Mouse (Mus musculus) mature B cell (primary cell): ENCODE results near the gene Rdh7.
"Not testable (repeated sequence)": the region's sequence is repeated elsewhere in the genome, so short reads cannot be mapped to it uniquely, and the experiment has no call there.

Experiments used
- in situ Hi-C: fragments of 300-500 bp; cut with MboI; formaldehyde crosslinking; loops from 2 replicates; pipeline ENCODE4 v1.14.3; 2019

Rdh7 gene

DNA sequence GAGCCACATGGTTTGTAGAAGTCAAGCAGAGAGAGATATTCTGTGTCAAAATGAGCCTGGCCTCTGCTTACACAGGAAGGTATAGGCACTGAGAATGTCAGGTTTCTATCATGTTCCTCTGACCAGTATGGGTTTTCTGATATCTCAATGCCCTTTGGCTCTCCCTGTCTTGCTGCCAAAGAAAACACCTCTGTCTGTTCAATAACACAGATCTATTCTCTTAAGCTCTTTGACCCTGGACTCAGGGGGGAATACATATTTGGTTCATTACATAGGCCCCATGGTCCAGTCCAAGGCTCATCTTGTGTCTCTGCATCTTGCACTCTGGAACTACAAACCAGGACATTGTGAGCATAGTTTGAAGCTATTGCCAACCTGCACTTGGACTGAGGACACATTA lies at the start of gene Rdh7:
Rdh7 (minus strand) TSS at position 213 of the 400 bp plus-strand sequence.
- in situ Hi-C loops = no loop called here

DNA sequence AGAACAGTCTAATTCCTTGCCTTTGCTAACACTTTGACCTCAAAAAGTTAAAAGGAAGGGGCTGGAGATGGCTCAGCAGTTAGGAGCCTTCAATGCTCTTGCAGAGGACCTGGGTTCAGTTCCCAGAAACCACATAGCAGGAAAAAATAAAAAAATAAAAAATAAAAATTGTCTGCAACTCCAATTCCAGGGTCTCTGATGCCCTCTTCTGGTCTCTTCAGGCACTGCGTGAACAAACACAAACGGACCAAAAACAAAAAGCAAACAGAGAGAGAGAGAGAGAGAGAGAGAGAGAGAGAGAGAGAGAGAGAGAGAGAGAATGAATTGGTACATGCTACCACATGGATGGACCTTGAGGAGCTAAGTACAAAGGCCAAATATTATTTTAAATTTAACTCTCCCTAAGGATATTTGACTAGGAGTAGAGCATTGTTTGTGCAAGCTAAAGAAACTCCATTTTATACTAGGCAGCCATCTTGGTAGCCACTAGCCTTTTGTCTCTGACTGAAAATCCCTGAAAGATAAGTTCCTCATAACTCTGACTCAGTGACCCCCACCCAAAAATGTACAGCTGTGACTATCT lies 48.9 kb upstream of the Rdh7 start:
- in situ Hi-C loops = loop anchor here (25.0 kb wide), 1 partner anchor 300 kb away; the partner anchor contains the start of gene Stat6

DNA sequence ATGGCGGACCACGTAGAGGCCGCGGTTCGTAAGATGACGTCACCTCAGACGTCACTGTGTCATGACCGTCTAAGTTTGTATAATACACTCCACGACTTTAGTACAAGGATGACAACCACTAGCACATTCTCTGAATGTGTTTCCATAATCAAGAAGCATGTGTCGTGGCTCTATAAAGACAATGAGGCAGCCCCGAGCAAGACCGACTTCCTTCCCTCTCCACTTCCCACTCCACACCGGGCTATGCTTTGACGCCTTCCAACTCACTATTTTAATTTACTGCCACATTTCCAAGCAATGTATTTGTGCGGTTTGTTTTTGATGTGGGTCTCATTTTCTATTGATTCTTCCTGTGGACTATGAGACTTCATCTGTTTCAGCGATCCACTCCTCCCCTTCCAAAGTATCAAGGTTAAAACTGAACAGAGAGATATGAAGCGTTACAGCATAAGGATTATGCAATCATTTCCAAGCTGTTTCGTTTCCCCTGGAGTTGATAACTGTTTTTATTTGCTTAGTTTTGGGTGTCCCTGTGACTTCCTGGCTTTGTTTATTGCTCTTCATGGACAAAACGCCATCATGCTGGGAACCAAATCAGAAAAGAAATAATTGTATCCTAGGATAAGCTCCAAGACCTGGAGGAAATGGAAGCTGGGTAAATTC lies 48.3 kb upstream of the Rdh7 start:
- in situ Hi-C loops = loop anchor here (25.0 kb wide), 1 partner anchor 300 kb away; the partner anchor contains the start of gene Stat6

DNA sequence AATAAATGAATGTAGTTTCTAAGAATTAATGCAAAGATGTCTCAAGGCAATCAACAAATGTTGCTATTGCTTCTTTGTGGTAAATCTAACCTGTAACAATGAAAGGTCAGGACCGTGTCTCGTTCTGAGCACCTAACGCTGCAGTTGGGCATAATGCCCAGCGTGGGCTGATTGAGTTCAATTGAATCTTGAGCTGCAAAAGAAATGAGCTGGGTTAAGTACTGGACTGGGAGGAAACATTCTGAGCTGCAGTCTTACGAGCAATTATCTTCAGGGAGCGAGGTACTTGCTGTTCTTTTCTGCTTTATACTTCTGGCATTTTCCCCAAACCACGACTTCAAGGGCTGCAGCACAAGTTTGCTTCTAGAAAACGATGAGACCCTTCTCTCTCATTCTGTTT lies 47.7 kb upstream of the Rdh7 start:
- in situ Hi-C loops = loop anchor here (25.0 kb wide), 1 partner anchor 299 kb away; the partner anchor contains the start of gene Stat6

DNA sequence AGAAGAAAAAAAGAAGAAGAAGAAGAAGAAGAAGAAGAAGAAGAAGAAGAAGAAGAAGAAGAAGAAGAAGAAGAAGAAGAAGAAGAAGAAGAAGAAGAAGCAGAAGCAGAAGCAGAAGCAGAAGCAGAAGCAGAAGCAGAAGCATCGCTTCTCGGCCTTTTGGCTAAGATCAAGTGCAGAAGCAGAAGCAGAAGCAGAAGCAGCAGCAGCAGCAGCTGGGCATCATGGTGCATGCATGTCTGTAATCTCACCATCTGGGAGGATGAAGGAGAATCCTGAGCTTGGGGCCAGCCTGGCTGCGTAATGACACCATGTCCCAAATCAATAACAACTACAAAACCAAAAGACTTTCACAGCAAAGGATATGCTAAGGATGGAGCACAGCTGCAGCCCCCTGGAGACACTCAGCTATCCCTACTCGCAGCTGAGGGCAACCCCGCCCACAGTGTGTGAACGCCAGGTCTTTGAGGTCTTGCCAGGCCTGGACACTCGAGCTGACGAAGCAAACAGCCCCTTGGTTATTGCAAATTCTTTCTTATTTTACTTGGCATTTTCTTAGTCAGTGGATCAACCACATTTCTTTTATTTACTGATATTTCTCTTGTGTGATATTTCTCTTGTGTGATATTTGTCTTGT lies 43.8 kb upstream of the Rdh7 start:
- in situ Hi-C loops = loop anchor here (25.0 kb wide), 1 partner anchor 295 kb away; the partner anchor contains the start of gene Stat6

DNA sequence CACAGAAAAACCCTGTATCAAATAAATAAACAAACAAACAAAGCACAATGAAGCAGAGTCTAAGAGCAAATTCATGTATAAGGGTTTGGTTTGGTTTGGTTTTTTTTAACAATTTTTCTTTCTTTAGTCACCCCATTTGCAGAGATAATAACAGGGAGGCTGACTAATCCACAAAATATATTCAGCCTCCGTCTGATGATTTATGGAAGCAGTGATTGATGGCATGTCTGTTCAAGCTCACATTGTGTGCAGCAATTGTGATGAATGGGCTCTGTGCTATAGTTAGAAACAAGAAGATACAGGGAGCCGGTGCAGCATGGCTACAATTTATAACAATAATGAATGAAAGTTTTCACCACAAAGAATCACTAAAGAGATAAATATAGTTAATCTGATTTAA lies 39.1 kb upstream of the Rdh7 start:
- in situ Hi-C loops = loop anchor here (25.0 kb wide), 1 partner anchor 290 kb away; the partner anchor contains the start of gene Stat6

DNA sequence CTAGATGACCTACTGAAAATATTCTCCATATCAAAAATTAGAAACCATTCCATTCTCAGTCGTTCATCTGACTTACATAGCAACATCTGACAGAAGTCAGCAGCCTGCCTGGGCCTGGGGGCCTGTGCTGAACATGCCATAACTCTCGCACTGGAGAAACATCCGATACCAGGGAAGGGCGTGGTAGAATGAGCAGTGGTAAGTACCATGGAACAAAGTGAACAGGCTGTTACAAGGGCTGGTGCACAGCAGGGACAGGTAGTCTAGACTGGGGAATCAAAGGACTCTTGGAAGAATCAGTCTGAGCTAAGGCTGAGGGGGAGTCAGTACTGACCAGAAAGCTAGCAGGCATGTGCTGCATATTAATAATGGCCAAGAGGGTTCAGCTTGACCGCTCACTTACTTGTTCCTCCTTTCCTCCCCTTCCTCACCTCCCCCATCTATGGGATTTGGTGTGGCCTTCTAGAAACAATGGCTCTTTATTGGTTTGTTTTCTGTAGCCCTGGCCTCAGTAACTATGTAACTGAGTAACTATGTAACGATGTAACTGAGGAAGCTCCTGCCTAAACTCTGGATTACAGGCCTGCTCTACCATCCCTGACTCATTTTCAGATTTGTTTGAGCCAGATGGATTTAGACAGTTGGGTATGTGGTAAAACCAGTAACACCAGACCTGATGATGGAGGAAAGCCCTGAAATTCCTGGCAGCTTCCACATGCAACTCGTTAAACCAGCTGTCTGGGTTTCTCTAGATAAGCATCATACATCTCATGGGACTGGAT lies 36.2 kb upstream of the Rdh7 start:
- in situ Hi-C loops = loop anchor here (25.0 kb wide), 1 partner anchor 287 kb away; the partner anchor contains the start of gene Stat6

DNA sequence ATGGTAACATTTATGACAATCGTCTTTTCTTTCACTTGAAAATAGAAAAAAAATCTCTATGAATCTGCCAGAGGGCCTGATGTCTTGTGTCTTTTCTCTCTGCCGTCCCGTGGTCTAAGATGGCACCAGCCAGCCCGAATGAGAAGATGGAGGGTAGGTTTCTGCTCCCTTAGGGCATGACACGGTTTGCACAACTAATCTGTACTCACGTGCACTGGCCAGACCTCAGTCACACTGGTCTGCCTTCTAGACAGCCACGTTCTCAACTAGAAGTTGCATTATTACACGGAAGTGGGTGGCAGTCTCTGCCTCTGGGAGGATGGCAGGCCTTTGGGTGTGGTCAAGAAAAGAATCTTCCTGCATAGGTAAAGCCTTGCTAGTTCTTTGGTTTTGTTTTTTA lies 34.4 kb upstream of the Rdh7 start:
- in situ Hi-C loops = no loop called here

DNA sequence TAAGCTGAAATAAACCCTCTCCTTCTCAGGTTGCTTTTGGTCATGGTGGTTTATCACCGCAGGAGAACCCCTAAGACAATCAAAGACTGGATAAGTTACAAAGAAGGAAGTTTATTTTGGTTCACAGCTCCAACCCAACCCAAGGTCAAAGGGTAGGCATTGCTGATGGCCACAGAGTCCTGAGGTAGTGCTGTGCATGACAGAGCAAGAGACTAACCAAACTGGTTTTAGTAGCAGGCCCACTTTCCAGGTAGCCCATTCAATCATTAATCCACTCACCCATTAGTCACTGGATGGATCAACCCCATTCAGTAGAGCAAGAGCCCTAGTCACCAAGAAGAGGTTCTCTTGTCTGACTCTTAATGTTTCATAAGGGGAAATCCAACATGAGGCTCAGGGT lies 33.6 kb upstream of the Rdh7 start:
- in situ Hi-C loops = no loop called here

DNA sequence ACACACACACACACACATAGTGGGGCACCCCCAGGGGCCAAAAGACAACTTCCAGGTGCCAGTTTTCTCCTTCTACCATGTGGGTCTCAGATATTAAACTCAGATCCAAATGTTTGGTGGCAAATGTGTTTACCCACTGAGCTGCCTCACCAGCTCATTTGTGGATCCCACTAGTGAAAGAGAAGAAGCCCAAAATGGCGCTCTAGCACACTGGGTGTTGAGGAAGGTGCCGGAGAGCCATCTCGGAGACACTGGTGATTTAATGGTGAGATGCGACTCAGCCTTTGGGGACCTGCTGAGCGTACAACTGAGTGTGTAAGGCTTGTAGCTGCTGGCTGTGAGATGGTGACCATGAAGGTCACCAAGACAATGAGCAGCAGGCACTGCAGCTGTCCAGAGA lies 29.0 kb upstream of the Rdh7 start:
- in situ Hi-C loops = no loop called here

DNA sequence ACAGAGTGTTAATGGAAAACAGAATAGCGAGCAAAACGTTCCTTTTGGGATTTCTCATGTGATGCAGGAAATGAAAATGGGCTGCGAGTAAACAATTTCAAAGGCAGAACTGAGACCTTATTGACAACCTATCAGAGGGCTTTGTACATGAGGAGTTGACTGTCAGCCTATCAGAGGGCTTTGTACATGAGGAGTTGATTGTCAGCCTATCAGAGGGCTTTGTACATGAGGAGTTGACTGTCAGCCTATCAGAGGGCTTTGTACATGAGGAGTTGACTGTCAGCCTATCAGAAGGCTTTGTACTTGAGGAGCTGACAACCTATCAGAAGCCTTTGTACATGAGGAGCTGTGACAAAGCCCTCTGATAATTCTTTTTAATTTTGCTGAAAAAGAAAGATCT lies 28.6 kb upstream of the Rdh7 start:
- in situ Hi-C loops = not testable (repeated sequence)

DNA sequence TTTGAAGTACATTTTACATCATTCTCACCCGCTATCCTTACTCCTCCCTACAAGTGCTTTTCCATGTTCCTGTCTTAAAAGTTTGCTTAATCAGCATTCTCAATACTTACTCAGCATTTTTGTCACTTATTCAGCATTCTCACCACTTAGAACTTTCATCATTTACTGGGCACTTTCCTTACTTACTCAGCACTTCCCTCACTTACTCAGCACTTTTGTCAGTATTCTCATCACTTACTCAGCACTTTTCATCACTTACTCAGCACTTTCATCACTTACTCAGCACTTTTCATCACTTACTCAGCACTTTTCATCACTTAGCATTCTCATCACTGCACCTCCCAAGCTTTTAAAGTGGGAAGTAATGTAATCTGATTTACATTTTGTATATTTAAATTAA lies 27.0 kb upstream of the Rdh7 start:
- in situ Hi-C loops = no loop called here

DNA sequence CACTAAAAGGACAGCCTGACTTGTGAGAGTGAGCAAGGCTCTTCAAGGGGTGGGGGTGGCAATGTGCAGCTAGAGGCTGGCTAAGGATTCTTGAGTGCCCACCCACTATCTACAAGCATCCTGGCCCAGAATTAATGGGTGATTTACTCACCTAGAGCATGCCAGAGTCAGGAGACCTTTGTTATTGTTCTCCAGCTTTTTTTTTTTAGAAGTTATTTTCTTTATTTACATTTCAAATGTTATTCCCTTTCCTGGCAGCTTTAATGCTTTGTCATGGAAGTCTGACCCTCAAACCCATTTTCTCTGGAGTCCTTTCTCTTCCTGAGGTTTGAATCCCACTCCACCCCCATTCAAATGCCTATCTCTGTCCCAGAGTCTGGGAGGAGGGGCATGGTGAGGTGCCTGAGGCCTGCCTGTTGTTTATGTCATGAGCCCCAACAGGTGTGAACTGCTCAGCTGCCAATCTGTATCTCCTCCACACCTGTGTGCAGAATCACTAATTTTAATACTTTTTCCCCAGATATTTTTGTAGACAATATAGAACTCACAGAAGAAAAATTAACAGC lies 18.9 kb upstream of the Rdh7 start:
- in situ Hi-C loops = no loop called here

DNA sequence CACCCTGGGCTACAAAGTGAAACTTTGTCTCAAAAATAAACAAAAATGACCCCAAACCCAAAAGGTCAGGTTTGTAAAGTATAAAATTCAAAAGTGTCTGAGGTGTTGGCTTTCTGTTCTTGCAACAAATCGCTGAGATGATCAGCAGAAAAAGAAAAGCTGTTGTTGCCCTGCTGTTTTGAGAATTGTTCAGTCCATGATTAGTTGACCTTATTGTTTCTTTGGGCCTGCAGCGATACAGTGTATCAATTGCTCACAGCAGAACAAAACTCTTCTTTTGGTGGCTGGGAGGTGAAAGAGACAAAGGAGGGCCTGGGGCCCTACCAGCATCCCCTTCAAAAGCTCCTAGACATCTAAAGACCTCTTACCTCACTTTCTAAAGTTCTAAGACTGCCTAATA lies 17.5 kb upstream of the Rdh7 start:
- in situ Hi-C loops = no loop called here

DNA sequence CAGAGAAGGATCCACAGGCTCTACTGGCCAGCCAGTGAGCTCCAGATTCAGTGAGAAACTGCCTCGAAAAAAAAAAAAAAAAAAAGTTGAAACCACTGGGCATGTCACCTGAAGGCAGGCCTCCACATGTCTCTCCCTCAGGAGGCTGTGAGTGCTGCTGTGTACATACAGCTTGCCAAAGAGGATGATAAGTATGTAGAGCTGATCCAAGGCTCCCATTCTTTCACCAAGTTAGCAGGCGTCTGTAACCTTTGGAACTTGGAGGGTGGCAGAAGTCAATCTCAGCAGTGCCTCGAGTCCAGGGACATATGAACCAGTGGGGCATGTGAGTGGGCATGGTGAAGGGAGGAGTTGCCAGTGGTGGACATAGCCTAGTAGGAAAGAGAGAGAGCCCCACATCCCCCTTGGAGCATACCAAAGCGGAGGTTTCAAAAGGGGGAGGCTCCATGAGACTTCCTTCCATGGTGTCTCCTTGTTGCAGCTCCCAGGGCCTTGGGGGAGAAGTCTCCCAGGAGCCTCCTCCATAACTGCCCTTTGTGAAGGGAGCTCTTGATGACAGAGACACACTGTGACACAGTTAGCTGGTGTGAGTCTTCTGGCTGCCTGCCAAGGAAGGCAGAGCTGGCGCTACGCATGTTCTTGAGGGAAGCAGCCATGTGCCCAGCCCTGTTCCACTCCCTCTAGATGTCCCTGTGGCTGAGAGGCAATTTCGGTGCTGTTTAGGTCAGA lies 16.3 kb upstream of the Rdh7 start:
- in situ Hi-C loops = no loop called here

DNA sequence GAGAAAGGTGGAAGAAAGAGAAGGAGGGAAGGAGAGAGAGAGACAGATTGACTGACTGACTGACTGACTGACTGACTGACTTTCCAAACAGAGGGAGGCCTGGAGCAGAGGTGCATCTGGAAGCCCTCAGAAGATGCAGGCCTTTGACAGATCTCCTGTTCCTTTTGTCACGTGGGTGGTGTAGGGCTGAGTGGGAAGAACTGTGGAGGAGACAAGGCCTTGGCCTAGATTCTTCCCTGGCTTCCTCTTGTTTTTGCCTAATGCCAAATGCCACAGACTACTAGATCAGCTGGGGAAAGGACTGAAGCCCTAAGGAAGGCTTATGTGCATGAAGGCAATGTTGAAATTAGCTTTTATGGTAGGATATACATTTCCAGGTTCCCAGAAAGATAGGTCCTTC lies 14.5 kb upstream of the Rdh7 start:
- in situ Hi-C loops = no loop called here

DNA sequence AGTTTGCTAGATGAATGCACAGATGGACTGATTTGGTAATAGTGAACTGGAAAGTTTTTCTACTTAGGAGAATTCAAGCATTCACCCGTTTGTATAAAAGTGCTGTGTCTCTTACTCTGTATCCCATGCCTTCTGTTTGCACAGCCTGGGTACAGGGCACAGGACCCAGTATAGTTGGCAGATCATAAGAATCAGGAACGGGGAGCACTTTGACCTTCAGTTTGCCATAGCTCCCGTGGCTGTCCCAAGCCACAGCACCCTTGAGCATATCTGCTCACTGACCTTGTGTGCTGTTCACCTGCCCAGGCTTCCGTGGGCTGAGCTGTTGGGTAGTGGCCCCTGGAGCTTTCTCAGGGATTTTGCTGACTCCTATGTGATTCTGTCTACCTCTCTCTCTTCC lies 13.1 kb upstream of the Rdh7 start:
- in situ Hi-C loops = no loop called here

DNA sequence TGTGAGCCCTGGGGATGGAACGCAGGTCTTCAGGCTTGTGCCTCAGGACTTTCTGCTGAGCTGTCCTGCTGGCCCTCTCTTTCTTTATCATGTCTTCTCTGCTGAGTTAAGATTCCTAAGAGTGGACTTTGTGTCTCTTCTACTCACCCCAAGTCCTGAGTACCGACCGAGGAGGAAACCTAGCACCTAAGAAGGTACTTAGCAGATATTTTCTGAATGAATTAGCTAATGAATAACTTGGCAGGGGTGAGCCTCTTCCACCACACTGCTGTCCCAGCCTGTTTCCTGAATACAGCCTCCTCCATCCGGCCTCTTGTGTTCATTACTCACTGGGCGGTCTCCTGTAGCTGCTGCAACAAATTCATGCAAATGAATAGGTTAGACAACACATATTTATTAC lies 11.2 kb upstream of the Rdh7 start:
- in situ Hi-C loops = no loop called here

DNA sequence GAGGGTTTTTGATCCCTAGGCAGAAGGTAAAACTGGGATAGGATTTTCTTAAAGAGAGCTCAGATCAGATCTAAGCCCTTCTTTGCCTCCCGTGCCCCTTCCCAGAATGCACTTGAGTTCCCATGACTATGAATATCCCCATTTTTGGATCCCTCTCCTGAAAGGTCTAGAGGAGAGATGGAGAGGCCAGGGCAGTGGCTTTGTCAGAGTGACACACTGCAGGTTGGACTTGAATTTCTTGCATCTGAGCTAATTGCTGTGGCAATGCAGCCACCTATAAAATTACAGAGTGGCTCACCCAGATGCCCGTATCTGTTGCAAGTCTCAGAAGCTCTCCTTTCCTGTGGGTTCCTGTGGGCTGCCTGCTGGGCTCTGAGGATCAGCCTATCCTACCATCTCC lies 9.6 kb upstream of the Rdh7 start, which contains the start of gene Sdr9c7:
Sdr9c7 (plus strand) TSS at position 301 of the 400 bp plus-strand sequence.
- in situ Hi-C loops = no loop called here

DNA sequence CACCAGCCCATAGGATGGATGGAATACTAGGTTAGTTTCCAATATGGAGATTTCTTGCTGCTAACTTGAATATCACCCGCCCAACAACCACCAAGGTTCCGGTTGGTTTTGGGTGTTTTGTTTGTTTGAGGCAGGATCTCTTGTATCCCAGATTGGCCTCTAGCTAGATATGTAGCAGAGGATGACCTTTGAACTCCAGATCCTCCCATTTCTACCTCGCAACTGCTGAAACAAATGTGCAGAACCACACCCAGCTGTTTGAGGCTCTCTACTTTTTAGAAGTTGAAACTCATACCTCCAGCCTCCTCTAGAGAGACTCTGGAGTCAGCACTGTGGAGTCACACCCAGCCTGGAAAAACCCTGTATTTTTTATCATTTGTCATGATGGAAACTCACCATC lies 8.9 kb upstream of the Rdh7 start:
- in situ Hi-C loops = no loop called here

DNA sequence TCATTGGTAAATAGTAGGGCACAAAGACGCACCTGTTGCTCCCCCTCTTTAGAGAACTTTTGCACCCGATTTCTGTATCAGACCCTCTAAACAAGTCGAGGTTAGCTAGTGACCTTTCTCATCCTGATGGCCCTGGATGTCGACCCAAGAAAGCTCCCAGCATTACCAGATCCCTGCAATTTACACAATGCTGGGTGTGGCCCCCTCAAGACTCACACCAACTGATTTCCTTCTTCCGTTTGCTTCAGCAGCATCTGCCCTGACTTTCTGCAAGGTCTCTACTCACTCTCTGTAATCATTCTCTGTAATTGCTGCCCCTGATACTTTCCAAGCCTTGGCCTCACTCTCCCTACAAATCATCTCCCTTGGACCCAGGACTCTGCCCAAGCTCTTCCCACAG lies 8.1 kb upstream of the Rdh7 start:
- in situ Hi-C loops = no loop called here
